Mouse (Mus musculus): ENCODE results near the gene Exoc2.
A peak's percentile ranks its signal among the peaks of the same experiment; 100 is the strongest.

The Exoc2 gene

GRCm38 (mm10) chr13:30973501-30974246 lies at the start of gene Exoc2, which contains the start of gene Gm5447:
Exoc2 (minus strand) TSS chr13:30974093.
Gm5447 (plus strand) TSS chr13:30974204.
- DNase-seq, result peak; percentile 98

GRCm38 (mm10) chr13:31023664-31024063 lies 49.8 kb upstream of the Exoc2 start:
- no peak for DNase-seq

DNA sequence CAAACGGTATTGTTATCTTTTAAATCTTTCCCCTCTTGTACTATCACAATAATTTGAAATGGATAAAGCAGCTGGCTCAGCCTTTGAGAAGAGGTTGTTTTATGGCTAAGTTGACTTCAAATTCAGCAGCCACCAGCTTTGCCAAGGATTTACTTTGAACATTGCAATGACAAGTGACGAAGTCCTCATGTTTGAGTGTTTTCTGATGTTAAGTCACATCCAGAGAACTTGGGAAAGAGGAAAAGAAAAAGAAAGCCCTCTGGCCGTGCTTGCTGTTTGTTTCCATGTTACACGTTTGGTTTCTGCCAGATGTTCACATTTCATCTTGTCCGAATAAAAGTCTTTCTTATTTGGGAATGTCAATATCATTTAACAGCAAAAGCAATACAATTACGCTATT lies 48.0 kb upstream of the Exoc2 start:
- DNase-seq, result no peak

DNA sequence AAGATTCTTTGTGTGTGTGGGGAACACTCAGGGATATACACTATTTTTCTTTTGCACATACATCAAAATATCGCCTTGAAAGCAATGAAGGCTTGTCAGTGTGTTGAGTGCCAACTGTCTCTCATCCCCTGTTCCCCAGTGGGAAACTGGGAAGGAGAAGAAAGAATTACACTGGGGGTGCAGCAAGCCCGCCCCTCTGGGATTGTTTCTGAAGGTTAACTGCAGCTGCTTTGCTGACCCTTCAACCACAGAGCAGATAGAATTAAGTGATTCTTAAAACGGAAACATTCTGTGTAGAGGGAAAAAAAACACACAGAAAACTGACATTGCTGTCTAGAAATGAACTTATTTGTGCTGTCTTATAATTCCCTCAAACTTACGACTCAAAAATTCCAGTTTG lies 47.6 kb upstream of the Exoc2 start:
- DNase-seq, result no peak

DNA sequence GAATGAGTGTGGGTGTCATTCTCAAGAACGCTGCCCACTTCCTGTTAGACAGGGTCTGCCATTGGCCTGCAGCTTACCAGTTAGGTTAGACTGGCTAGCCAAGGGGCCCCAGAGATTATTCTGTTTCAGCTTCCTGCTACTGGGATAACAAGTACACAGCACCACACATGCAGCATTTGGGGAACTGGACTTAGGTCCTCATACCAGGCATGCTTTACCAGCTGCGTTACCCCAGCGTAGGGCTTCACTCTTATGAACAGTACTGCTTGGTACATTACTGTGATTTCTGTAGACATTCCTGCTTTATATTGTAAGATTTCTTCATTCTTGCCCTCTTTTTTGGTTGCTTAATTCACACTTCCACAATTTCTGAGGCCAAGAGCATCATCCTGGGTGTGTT lies 43.7 kb upstream of the Exoc2 start:
- no peak for DNase-seq

- no peak for DNase-seq
These were observed 31.1 kb upstream of the Exoc2 start for GRCm38 (mm10) chr13:31004995-31005394.

DNA sequence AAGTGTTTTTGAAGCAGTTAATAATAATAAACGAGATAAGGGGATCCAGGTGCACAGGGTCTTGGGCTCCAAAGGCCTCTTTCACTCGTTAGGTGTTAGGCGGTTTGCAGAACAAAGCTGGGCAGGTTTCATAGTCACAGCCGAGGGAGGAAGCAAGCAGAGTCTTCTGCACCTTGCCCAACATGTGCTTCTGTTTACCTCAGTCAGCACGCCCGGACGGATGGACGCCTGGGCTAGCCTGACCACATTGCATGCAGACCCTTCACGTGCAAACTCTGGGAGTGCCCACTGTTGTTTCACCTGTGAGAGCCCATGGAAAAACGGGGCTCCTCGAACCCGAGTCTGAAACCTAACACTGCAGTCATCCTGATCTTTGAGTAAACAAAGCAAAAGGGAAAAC lies 30.6 kb upstream of the Exoc2 start:
- DNase-seq, result no peak

DNA sequence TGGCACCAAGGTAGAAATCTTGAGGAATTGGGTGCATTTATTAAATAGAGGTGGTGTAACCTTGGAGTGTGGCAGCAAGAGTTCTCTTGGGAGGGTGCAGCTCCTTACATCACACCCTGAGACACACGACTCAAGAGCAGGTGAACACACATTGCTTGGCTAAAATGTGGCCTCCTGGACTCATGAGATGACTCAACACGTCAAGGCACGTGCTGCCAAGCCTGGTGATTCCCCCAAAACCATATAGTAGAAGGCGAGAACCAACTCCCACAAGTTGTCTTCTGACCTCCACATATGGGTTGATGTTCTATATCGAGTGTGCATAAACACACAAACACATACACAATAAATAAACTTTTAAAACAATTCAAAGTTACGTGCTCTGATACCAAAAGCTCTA lies 25.9 kb upstream of the Exoc2 start:
- DNase-seq, result no peak

GRCm38 (mm10) chr13:30997526-30998253 lies 23.8 kb upstream of the Exoc2 start:
- DNase-seq, result no peak

GRCm38 (mm10) chr13:30994249-30994858 lies 20.5 kb upstream of the Exoc2 start:
- no peak for DNase-seq

- DNase-seq, result no peak
These were observed 19.9 kb upstream of the Exoc2 start for GRCm38 (mm10) chr13:30993819-30994218.

- DNase-seq, result no peak
These were observed 16.3 kb upstream of the Exoc2 start for GRCm38 (mm10) chr13:30990233-30990632.

GRCm38 (mm10) chr13:30989710-30990109 lies 15.8 kb upstream of the Exoc2 start:
- peak; percentile 86 for DNase-seq

- DNase-seq, result no peak
These were observed 13.8 kb upstream of the Exoc2 start for GRCm38 (mm10) chr13:30987686-30988085.

- DNase-seq, result no peak
These were observed 13.1 kb upstream of the Exoc2 start for GRCm38 (mm10) chr13:30986934-30987455.

GRCm38 (mm10) chr13:30985598-30986466 lies 11.9 kb upstream of the Exoc2 start:
- peak; percentile 95 for DNase-seq

DNA sequence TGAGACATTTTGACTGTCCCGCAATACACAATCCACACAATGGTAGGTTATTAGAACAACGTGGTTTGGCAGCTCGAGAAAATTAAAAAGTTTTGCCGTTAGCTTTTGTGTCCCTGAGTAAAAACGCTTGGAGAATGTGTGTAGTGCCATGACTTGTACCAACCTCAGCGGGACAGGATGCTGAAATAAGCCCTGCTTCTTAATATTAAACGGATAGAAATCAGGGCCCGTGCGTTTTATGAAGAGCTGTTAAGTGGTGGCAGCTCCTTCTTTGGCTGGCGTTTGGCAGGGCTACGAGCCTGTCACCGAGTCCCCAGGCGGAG lies 11.3 kb upstream of the Exoc2 start:
- no peak for DNase-seq

GRCm38 (mm10) chr13:30981666-30982065 lies 7.8 kb upstream of the Exoc2 start:
- DNase-seq, result peak; percentile 94

DNA sequence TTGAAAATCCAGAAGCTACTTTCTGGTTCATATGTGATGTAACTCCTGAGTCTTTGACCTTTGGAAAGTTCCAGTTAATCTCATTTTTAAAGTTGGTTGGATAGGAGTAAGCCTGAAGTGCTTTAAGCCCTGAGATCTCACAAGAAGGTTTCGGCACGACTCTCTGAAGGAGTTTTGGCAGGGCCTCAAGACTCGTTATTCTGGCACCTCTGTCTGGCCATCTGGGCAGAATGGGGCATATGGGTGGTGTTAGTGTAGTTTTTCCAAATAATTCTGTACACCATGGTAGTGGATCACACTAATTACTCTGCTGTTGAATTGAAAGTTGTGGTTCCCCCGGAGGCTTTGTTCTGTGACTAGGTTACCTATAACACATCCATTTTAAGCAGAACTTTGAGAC lies 4.3 kb upstream of the Exoc2 start:
- no peak for DNase-seq

- no peak for DNase-seq
These were observed 2.7 kb upstream of the Exoc2 start for GRCm38 (mm10) chr13:30976536-30977084.

DNA sequence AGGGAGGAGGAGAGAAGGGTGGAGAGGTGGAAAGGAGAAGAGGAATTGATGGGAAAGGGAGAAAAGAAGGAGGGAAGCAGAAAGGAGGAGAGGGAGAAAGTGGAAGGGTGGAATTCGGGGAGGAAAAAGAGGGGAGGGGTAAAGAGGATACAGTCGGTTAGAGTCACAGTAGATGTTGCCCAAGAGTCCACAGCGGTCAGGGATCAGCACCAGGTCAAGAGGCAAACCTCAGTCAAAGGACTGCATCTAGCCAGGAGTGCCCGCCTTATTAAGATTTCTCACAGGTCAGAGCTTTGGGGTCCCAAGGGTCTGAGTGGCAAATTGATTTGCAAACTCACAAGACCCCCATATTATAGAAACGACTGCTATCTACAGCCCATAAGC lies 346 bp upstream of the Exoc2 start:
- DNase-seq, result peak; percentile 88

DNA sequence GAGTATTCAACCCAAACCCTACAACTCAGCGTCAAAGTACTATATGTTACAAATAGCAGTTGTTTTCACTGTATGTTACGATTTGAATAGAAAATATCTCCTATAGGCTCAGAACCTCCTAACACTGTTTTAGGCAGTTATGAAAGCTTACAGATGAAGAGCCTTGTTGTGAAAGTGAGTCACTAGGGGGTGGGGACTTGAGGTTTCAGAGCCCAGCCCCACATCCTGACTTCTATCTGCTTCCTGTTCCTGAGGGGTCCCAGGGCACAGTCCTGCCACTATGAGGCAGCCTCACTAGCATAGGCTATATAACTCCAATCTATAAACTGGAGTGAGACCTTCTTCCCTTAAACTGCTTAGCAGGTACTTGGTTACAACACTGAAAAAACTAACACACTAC lies 1.8 kb downstream of the Exoc2 start:
- DNase-seq, result no peak

- no peak for DNase-seq
These were observed 2.8 kb downstream of the Exoc2 start for GRCm38 (mm10) chr13:30971047-30971446.
